10 mouse cellular contexts compared by ENCODE assay signal in the genomic region with DNA sequence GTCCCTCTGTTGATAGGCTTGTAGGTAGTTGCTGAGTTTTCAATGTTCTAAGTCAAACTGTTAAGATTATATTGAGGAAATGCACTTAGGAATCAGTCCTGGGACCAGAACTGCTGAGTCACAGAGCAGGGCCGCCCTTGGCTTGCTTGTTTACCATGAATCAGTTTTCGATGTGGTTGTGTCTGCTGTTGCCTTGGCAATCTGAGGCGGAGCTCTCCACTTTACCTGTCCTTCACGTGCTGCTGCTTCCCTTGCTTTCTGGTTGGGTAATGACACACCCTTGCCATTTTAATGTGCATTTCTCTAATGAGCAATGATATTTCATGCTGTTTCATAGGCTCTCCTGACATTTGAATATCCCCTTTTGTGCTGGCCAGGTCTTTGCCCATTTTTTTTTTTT.
DNase-seq lines count a peak whose midpoint lies in the region; ATAC-seq and TF ChIP-seq lines count a peak whose summit lies in the region.
"Had no signal": no experiment of that assay in that cellular context is flagged by ENCODE, and none has a peak within 500 bp of the region (broad histone marks: within the 10 kb centered on the region; RNA-seq: fewer than 3 reads in every experiment).

No protein-coding gene starts in this region.

- 41% methylated on average over 4 of the region's 4 CpGs for WGBS in kidney, embryonic 16.5 days
- 20% methylated on average over 4 of the region's 4 CpGs for WGBS in intestine, postnatal 0 days
- 55% methylated on average over 4 of the region's 4 CpGs for WGBS in neural tube, embryonic 15.5 days

- peak; percentile 40 to 75 for DNase-seq in kidney, postnatal 25 days
- peak; percentile 12 for DNase-seq in ZHBTc4 (ENCODE audit: low read depth, low spot score)
- no peak for DNase-seq in cerebellum, postnatal 14 days
- no peak for DNase-seq in right cerebral cortex, postnatal 10 days (ENCODE audit: low spot score in 2 of 2)
- DNase-seq: cerebellum, adult 11-12 months had no signal

- 0 out of 2 replicates have a peak, but pooled peaks cover 4% of the 10 kb centered on the region for H3K4me1 ChIP-seq in kidney, embryonic 16.5 days (ENCODE audit: insufficient read depth, low read length)
- H3K4me1 ChIP-seq in intestine, postnatal 0 days (replicated peaks; ENCODE audit: control insufficient read depth, insufficient read depth, low read length) = no peaks in the 10 kb centered on the region
- 0 out of 2 replicates have a peak, but pooled peaks cover under 1% of the 10 kb centered on the region for H3K4me1 ChIP-seq in neural tube, embryonic 15.5 days
- H3K4me1 ChIP-seq: lung, embryonic 15.5 days had no signal

- no peaks in the 10 kb centered on the region for H3K36me3 ChIP-seq in kidney, embryonic 16.5 days (ENCODE audit: insufficient read depth, low read length)
- no peaks in the 10 kb centered on the region for H3K36me3 ChIP-seq in intestine, postnatal 0 days (ENCODE audit: control insufficient read depth, insufficient read depth)
- H3K36me3 ChIP-seq in neural tube, embryonic 15.5 days = no peaks in the 10 kb centered on the region
- H3K36me3 ChIP-seq: lung, embryonic 15.5 days had no signal

- H3K27ac ChIP-seq in kidney, embryonic 16.5 days (ENCODE audit: low read length) = no peak overlapping the region
- H3K27ac ChIP-seq in intestine, postnatal 0 days (ENCODE audit: low read depth, low read length) = no peak overlapping the region
- H3K27ac ChIP-seq in neural tube, embryonic 15.5 days (replicated peaks) = no peak overlapping the region
- H3K27ac ChIP-seq: lung, embryonic 15.5 days had no signal

- H3K9ac ChIP-seq in kidney, embryonic 16.5 days (replicated peaks; ENCODE audit: low read length) = no peak overlapping the region
- no peak overlapping the region for H3K9ac ChIP-seq in intestine, postnatal 0 days (ENCODE audit: low read depth, low read length)
- no peak overlapping the region for H3K9ac ChIP-seq in neural tube, embryonic 15.5 days (replicated peaks)
- H3K9ac ChIP-seq: lung, embryonic 15.5 days had no signal

- H3K4me3 ChIP-seq in kidney, embryonic 16.5 days (ENCODE audit: low read length) = no peak overlapping the region
- H3K4me3 ChIP-seq in intestine, postnatal 0 days (ENCODE audit: low read depth, low read length) = no peak overlapping the region
- H3K4me3 ChIP-seq in neural tube, embryonic 15.5 days (replicated peaks) = no peak overlapping the region
- H3K4me3 ChIP-seq: lung, embryonic 15.5 days had no signal

- ATAC-seq in kidney, embryonic 16.5 days (ENCODE audit: low FRiP score, low TSS enrichment) = no peak
- ATAC-seq in intestine, postnatal 0 days = peak; percentile 95
- ATAC-seq in monocyte, adult 5-6 weeks (replicated peaks; ENCODE audit: insufficient number of reproducible peaks, low FRiP score, low TSS enrichment, poor library complexity, severe bottlenecking) = 0 out of 2 replicates have a peak, but pooled peaks have one; percentile 59
- ATAC-seq in neural tube, embryonic 15.5 days (ENCODE audit: low FRiP score) = no peak

- H3K9me3 ChIP-seq in kidney, embryonic 16.5 days (ENCODE audit: low read length) = no peaks in the 10 kb centered on the region
- no peaks in the 10 kb centered on the region for H3K9me3 ChIP-seq in intestine, postnatal 0 days (ENCODE audit: control insufficient read depth)
- no peaks in the 10 kb centered on the region for H3K9me3 ChIP-seq in neural tube, embryonic 15.5 days (replicated peaks)
- H3K9me3 ChIP-seq: lung, embryonic 15.5 days had no signal

- no peak overlapping the region for H3K4me2 ChIP-seq in kidney, embryonic 16.5 days (replicated peaks; ENCODE audit: low read depth, low read length)
- no peak overlapping the region for H3K4me2 ChIP-seq in intestine, postnatal 0 days (replicated peaks; ENCODE audit: low read depth)
- H3K4me2 ChIP-seq in neural tube, embryonic 15.5 days = no peak overlapping the region
- H3K4me2 ChIP-seq: lung, embryonic 15.5 days had no signal

- H3K27me3 ChIP-seq in kidney, embryonic 16.5 days (ENCODE audit: insufficient read depth, low read length) = no peaks in the 10 kb centered on the region
- H3K27me3 ChIP-seq in intestine, postnatal 0 days (replicated peaks; ENCODE audit: control insufficient read depth, insufficient read depth, low read length) = no peaks in the 10 kb centered on the region
- no peaks in the 10 kb centered on the region for H3K27me3 ChIP-seq in neural tube, embryonic 15.5 days (replicated peaks)
- H3K27me3 ChIP-seq: lung, embryonic 15.5 days had no signal

- TF ChIP-seq CTCF in intestine, postnatal 0 days (IDR thresholded peaks at IDR 0.05; ENCODE audit: low read depth) = no peak

Comparison
In these comparisons a context has a peak if more than half of its experiments do, and no peak if none do; other contexts are left out.
1. DNase-seq: peak in kidney, postnatal 25 days (2 of 2) and ZHBTc4 (single experiment); none in cerebellum, postnatal 14 days (0 of 2) and right cerebral cortex, postnatal 10 days (0 of 2).
2. ATAC-seq: peak in intestine, postnatal 0 days (single experiment) and monocyte, adult 5-6 weeks (single experiment); none in kidney, embryonic 16.5 days (single experiment) and neural tube, embryonic 15.5 days (single experiment).